Mouse (Mus musculus): ENCODE results near the gene Hdac9. TPM values are rescaled to one million over a fixed set of nuclear protein-coding genes. Genes with fewer than 3 reads are reported as not detected.

The Hdac9 gene
- 0.63 and 1.7 TPM in 2 replicates for total RNA-seq (2015; ENCODE audit: low replicate concordance)
- total RNA-seq (2017; ENCODE audit: low replicate concordance): 0.94 and 3.5 TPM in 2 replicates

- no peak for ATAC-seq (replicated peaks; ENCODE audit: low FRiP score, poor library complexity, severe bottlenecking)
These were observed at the start of gene Hdac9 for GRCm38 (mm10) chr12:34916995-34917394. Gene Hdac9, minus strand, starts transcription at chr12:34917095.

- ATAC-seq (replicated peaks; ENCODE audit: low FRiP score, poor library complexity, severe bottlenecking): no peak
These were observed 32.3 kb upstream of the Hdac9 start for GRCm38 (mm10) chr12:34949066-34949706.

GRCm38 (mm10) chr12:34937918-34938317 lies 21.0 kb upstream of the Hdac9 start:
- no peak for ATAC-seq (replicated peaks; ENCODE audit: low FRiP score, poor library complexity, severe bottlenecking)

GRCm38 (mm10) chr12:34908008-34908407 lies 8.9 kb downstream of the Hdac9 start:
- ATAC-seq (replicated peaks; ENCODE audit: low FRiP score, poor library complexity, severe bottlenecking): no peak

- ATAC-seq (replicated peaks; ENCODE audit: low FRiP score, poor library complexity, severe bottlenecking): no peak
These were observed 9.4 kb downstream of the Hdac9 start for GRCm38 (mm10) chr12:34907506-34907850.

- ATAC-seq (replicated peaks; ENCODE audit: low FRiP score, poor library complexity, severe bottlenecking): no peak
These were observed 10.0 kb downstream of the Hdac9 start for GRCm38 (mm10) chr12:34906704-34907505.

- ATAC-seq (replicated peaks; ENCODE audit: low FRiP score, poor library complexity, severe bottlenecking): no peak
These were observed 10.6 kb downstream of the Hdac9 start for GRCm38 (mm10) chr12:34906376-34906703.

GRCm38 (mm10) chr12:34900241-34900640 lies 16.7 kb downstream of the Hdac9 start:
- ATAC-seq (replicated peaks; ENCODE audit: low FRiP score, poor library complexity, severe bottlenecking): no peak

GRCm38 (mm10) chr12:34894867-34895266 lies 22.0 kb downstream of the Hdac9 start:
- ATAC-seq (replicated peaks; ENCODE audit: low FRiP score, poor library complexity, severe bottlenecking): no peak

- ATAC-seq (replicated peaks; ENCODE audit: low FRiP score, poor library complexity, severe bottlenecking): no peak
These were observed 28.2 kb downstream of the Hdac9 start for GRCm38 (mm10) chr12:34888694-34889093.

GRCm38 (mm10) chr12:34874926-34875325 lies 42.0 kb downstream of the Hdac9 start:
- ATAC-seq (replicated peaks; ENCODE audit: low FRiP score, poor library complexity, severe bottlenecking): no peak

GRCm38 (mm10) chr12:34871028-34871427 lies 45.9 kb downstream of the Hdac9 start:
- ATAC-seq (replicated peaks; ENCODE audit: low FRiP score, poor library complexity, severe bottlenecking): no peak

GRCm38 (mm10) chr12:34841196-34841595 lies 75.7 kb downstream of the Hdac9 start:
- no peak for ATAC-seq (replicated peaks; ENCODE audit: low FRiP score, poor library complexity, severe bottlenecking)

GRCm38 (mm10) chr12:34837318-34837717 lies 79.6 kb downstream of the Hdac9 start:
- no peak for ATAC-seq (replicated peaks; ENCODE audit: low FRiP score, poor library complexity, severe bottlenecking)

- no peak for ATAC-seq (replicated peaks; ENCODE audit: low FRiP score, poor library complexity, severe bottlenecking)
These were observed 80.0 kb downstream of the Hdac9 start for GRCm38 (mm10) chr12:34836864-34837263.

GRCm38 (mm10) chr12:34836085-34836484 lies 80.8 kb downstream of the Hdac9 start:
- no peak for ATAC-seq (replicated peaks; ENCODE audit: low FRiP score, poor library complexity, severe bottlenecking)

GRCm38 (mm10) chr12:34835493-34835892 lies 81.4 kb downstream of the Hdac9 start:
- no peak for ATAC-seq (replicated peaks; ENCODE audit: low FRiP score, poor library complexity, severe bottlenecking)

- no peak for ATAC-seq (replicated peaks; ENCODE audit: low FRiP score, poor library complexity, severe bottlenecking)
These were observed 88.2 kb downstream of the Hdac9 start for GRCm38 (mm10) chr12:34828684-34829083.

GRCm38 (mm10) chr12:34826931-34827330 lies 90.0 kb downstream of the Hdac9 start:
- no peak for ATAC-seq (replicated peaks; ENCODE audit: low FRiP score, poor library complexity, severe bottlenecking)

GRCm38 (mm10) chr12:34820229-34820628 lies 96.7 kb downstream of the Hdac9 start:
- no peak for ATAC-seq (replicated peaks; ENCODE audit: low FRiP score, poor library complexity, severe bottlenecking)

Measured in erythroblast, adult 5-6 weeks (primary cell).